Mouse (Mus musculus) forebrain, embryonic 14.5 days (tissue): ENCODE measurements around the gene Gm10801. TPM values are rescaled to one million over a fixed set of nuclear protein-coding genes. Genes with fewer than 3 reads are reported as not detected.
"Not testable (repeated sequence)": the region's sequence is repeated elsewhere in the genome, so short reads cannot be mapped to it uniquely, and the experiment has no call there.

Experiments
- ATAC-seq: fragments of 200-750 bp; cut with Nextera tagmentation; 2 replicates; pipeline ENCODE4 v1.8.0; 2017; ENCODE audit warnings: mild to moderate bottlenecking, moderate library complexity
- DNase-seq: peaks from one replicate; pipeline ENCODE4 v3.0.0-alpha.2; 2015; ENCODE audit warnings: low spot score
- H3K27ac ChIP-seq: fragments of 300-500 bp; sonication (generic); 2 replicates; pipeline ENCODE4 v1.5.1; 2014; ENCODE audit warnings: low read depth, mild to moderate bottlenecking, control low read depth, low read length, moderate library complexity
- H3K27me3 ChIP-seq: fragments of 300-500 bp; sonication (generic); replicated peaks from 2 replicates; pipeline ENCODE4 v1.6.1; 2014; ENCODE audit warnings: low read length, control low read depth, mixed read lengths; ENCODE audit not compliant: control insufficient read depth, insufficient read depth
- H3K36me3 ChIP-seq: fragments of 300-500 bp; sonication (generic); 2 replicates; pipeline ENCODE4 v1.6.1; 2014; ENCODE audit warnings: low read length, control low read depth; ENCODE audit not compliant: control insufficient read depth, insufficient read depth
- H3K4me1 ChIP-seq: fragments of 300-500 bp; sonication (generic); 2 replicates; pipeline ENCODE4 v1.6.1; 2014; ENCODE audit warnings: antibody characterized with exemption, low read length, control low read depth; ENCODE audit not compliant: control insufficient read depth, insufficient read depth
- H3K4me2 ChIP-seq: fragments of 300-500 bp; sonication (generic); 2 replicates; pipeline ENCODE4 v1.6.1; 2014; ENCODE audit warnings: mild to moderate bottlenecking, control low read depth, low read length
- H3K4me3 ChIP-seq: fragments of 300-500 bp; sonication (generic); 2 replicates; pipeline ENCODE4 v1.5.1; 2014; ENCODE audit warnings: low read depth, low read length, control low read depth
- H3K9ac ChIP-seq: fragments of 300-500 bp; sonication (generic); 2 replicates; pipeline ENCODE4 v1.6.1; 2014; ENCODE audit warnings: mild to moderate bottlenecking, low read length, control low read depth, moderate library complexity
- H3K9me3 ChIP-seq: fragments of 300-500 bp; sonication (generic); replicated peaks from 2 replicates; pipeline ENCODE4 v1.6.1; 2016; ENCODE audit warnings: low read length, control low read depth, mixed read lengths; ENCODE audit not compliant: control insufficient read depth
- WGBS: fragments of 180-500 bp; shearing (Covaris S2); extraction: QIAGEN DNeasy Blood & Tissue Kit; methylation state at CpG from one replicate; pipeline ENCODE4 v1.1.7; 2014; 5-methylcytosine and 5-hydroxymethylcytosine counted together
- polyA plus RNA-seq: library from polyadenylated mRNA; unstranded; fragments of >200 nt; fragmentation: Nextera tagmentation; extraction: Ambion mirVana; gene quantifications from 2 replicates; pipeline ENCODE4 v1.2.1, GENCODE M21; 2014

Gm10801 gene
- not detected in 2 replicates for polyA plus RNA-seq

GRCm38 (mm10) chr2:98661937-98662336, at the start of gene Gm10801:
Gene Gm10801 (plus strand): TSS chr2:98662237.
- 77% methylated on average over 4 of the region's 5 CpGs for WGBS
- not testable (repeated sequence) for ATAC-seq, H3K9ac ChIP-seq

DNA sequence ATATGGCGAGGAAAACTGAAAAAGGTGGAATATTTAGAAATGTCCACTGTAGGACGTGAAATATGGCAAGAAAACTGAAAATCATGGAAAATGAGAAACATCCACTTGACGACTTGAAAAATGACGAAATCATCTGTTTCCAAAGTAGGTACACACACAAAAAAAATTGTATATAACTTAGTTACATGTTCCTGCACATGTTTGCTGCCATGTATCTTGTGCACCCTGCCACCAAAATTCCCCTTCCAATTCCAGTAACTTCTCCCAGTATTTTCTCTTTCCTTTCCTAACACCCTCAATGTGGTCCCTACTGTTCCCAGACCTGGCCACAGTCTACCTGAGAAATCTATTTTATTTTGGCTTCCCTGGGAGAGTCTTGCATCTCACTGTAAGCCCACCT, 5.2 kb downstream of the Gm10801 start, which contains the start of gene Gm10800:
Gm10800 (minus strand) TSS at position 101 of the 400 bp plus-strand sequence.
- not testable (repeated sequence) for DNase-seq, H3K27ac ChIP-seq, H3K9me3 ChIP-seq, ATAC-seq, H3K4me1 ChIP-seq, H3K4me2 ChIP-seq, H3K9ac ChIP-seq, H3K4me3 ChIP-seq, H3K27me3 ChIP-seq, H3K36me3 ChIP-seq
- WGBS, result 88% methylated on average over 4 of the region's 4 CpGs

More at GRCm38 (mm10) chr2:98661937-98662336, at the start of gene Gm10801:
- not testable (repeated sequence) for H3K4me1 ChIP-seq, H3K27ac ChIP-seq, H3K9me3 ChIP-seq, DNase-seq, H3K4me3 ChIP-seq, H3K4me2 ChIP-seq, H3K36me3 ChIP-seq, H3K27me3 ChIP-seq

- H3K27me3 ChIP-seq, result no peaks in the 10 kb centered on the region
- no peaks in the 10 kb centered on the region for H3K4me1 ChIP-seq
- ATAC-seq (no peak), DNase-seq (peak; percentile 11)
- no peaks in the 10 kb centered on the region for H3K9me3 ChIP-seq
- WGBS, result 96% methylated on average over 1 of the region's 1 CpGs
- H3K27ac ChIP-seq, result no peak overlapping the region
- H3K36me3 ChIP-seq, result no peaks in the 10 kb centered on the region
- H3K4me3 ChIP-seq, result no peak overlapping the region
- no peak overlapping the region for H3K4me2 ChIP-seq
- H3K9ac ChIP-seq, result no peak overlapping the region
These were observed 35.5 kb downstream of the Gm10801 start for GRCm38 (mm10) chr2:98697533-98697932.

Other genes starting within 250 kb of the Gm10801 start
- 0.47 TPM in 1 of 2 replicates, not detected in the other for gene Gm10800, start 5.1 kb downstream of the Gm10801 start, polyA plus RNA-seq